Mouse (Mus musculus): Measurements from ENCODE around the gene Med18. TPM values are rescaled to one million over a fixed set of nuclear protein-coding genes. Genes with fewer than 3 reads are reported as not detected.

The Med18 gene
- polyA plus RNA-seq (2015; fragmentation: Nextera tagmentation; extraction: Ambion mirVana): 17.8 and 20.9 TPM in 2 replicates

- Histone ChIP-seq H3K4me2 (replicated peaks) (peak within 1 kb of the TSS; percentile 77), H3K27me3 (no peaks in the 10 kb centered on the region), H3K27ac (peak within 1 kb of the TSS; percentile 10; the same call in 1 of the 2 replicates), H3K4me3 (replicated peaks) (peak within 1 kb of the TSS; percentile 80), H3K36me3 (peaks cover 25% of the 10 kb centered on the region), H3K9me3 (no peaks in the 10 kb centered on the region), H3K4me1 (replicated peaks) (peaks cover 23% of the 10 kb centered on the region), H3K9ac (replicated peaks) (peak within 1 kb of the TSS; percentile 85)
- under 1% methylated on average over 44 of the region's 44 CpGs for WGBS
- ATAC-seq: peak; percentile 97
These were observed at the start of gene Med18 for GRCm38 (mm10) chr4:132463430-132464254. Gene Med18, minus strand, starts transcription at chr4:132463921.

GRCm38 (mm10) chr4:132512080-132512479, 48.4 kb upstream of the Med18 start:
- no peak for ATAC-seq

GRCm38 (mm10) chr4:132510352-132510798, 46.7 kb upstream of the Med18 start, which contains the start of gene Sesn2:
Gene Sesn2, minus strand, starts transcription at chr4:132510501.
- H3K27ac ChIP-seq: peak within 1 kb of the TSS; percentile 84
- peaks cover 23% of the 10 kb centered on the region for H3K27me3 ChIP-seq
- H3K4me1 ChIP-seq (replicated peaks): peaks cover 18% of the 10 kb centered on the region
- peak within 1 kb of the TSS; percentile 78 for H3K4me3 ChIP-seq (replicated peaks)
- H3K4me2 ChIP-seq (replicated peaks): peak within 1 kb of the TSS; percentile 95
- H3K9me3 ChIP-seq: no peaks in the 10 kb centered on the region
- ATAC-seq: peak; percentile 94
- H3K9ac ChIP-seq (replicated peaks): peak within 1 kb of the TSS; percentile 79
- under 1% methylated on average over 32 of the region's 32 CpGs for WGBS
- no peaks in the 10 kb centered on the region for H3K36me3 ChIP-seq

More at GRCm38 (mm10) chr4:132512080-132512479, 48.4 kb upstream of the Med18 start:
- no peak overlapping the region for H3K27ac ChIP-seq
- no peaks in the 10 kb centered on the region for H3K9me3 ChIP-seq
- peaks cover 23% of the 10 kb centered on the region for H3K27me3 ChIP-seq
- no peak overlapping the region for H3K4me3 ChIP-seq (replicated peaks)
- H3K36me3 ChIP-seq: no peaks in the 10 kb centered on the region
- H3K9ac ChIP-seq (replicated peaks): no peak overlapping the region
- H3K4me1 ChIP-seq (replicated peaks): peaks cover 23% of the 10 kb centered on the region
- no peak overlapping the region for H3K4me2 ChIP-seq (replicated peaks)
- 78% methylated on average over 3 of the region's 3 CpGs for WGBS

GRCm38 (mm10) chr4:132509621-132510296, 46.0 kb upstream of the Med18 start:
- Histone ChIP-seq H3K27me3 (peaks cover 23% of the 10 kb centered on the region), H3K36me3 (no peaks in the 10 kb centered on the region), H3K9ac (replicated peaks) (peak overlapping the region; percentile 79), H3K9me3 (no peaks in the 10 kb centered on the region), H3K4me3 (replicated peaks) (peak overlapping the region; percentile 78), H3K27ac (peak overlapping the region; percentile 84), H3K4me1 (replicated peaks) (peaks cover 15% of the 10 kb centered on the region), H3K4me2 (replicated peaks) (peak overlapping the region; percentile 95)
- WGBS: under 1% methylated on average over 52 of the region's 52 CpGs
- peak; percentile 79 for ATAC-seq

GRCm38 (mm10) chr4:132507210-132507609, 43.5 kb upstream of the Med18 start:
- H3K27ac ChIP-seq: no peak overlapping the region
- no peaks in the 10 kb centered on the region for H3K9me3 ChIP-seq
- H3K4me1 ChIP-seq (replicated peaks): peaks cover 9% of the 10 kb centered on the region
- no peak overlapping the region for H3K9ac ChIP-seq (replicated peaks)
- no peak for ATAC-seq
- WGBS: 38% methylated on average over 2 of the region's 2 CpGs
- no peak overlapping the region for H3K4me2 ChIP-seq (replicated peaks)
- H3K36me3 ChIP-seq: no peaks in the 10 kb centered on the region
- H3K4me3 ChIP-seq (replicated peaks): no peak overlapping the region
- H3K27me3 ChIP-seq: peaks cover 9% of the 10 kb centered on the region; the same call in 1 of the 2 replicates

GRCm38 (mm10) chr4:132506250-132506649, 42.5 kb upstream of the Med18 start:
- Histone ChIP-seq H3K36me3 (no peaks in the 10 kb centered on the region), H3K4me1 (replicated peaks) (peaks cover 9% of the 10 kb centered on the region), H3K27me3 (peaks cover 4% of the 10 kb centered on the region; the same call in 1 of the 2 replicates), H3K27ac (no peak overlapping the region), H3K9ac (replicated peaks) (no peak overlapping the region), H3K9me3 (no peaks in the 10 kb centered on the region), H3K4me2 (replicated peaks) (no peak overlapping the region), H3K4me3 (replicated peaks) (no peak overlapping the region)
- WGBS: 75% methylated on average over 6 of the region's 6 CpGs
- no peak for ATAC-seq

- no peak overlapping the region for H3K4me3 ChIP-seq (replicated peaks)
- 29% methylated on average over 10 of the region's 10 CpGs for WGBS
- H3K27ac ChIP-seq: no peak overlapping the region
- peaks cover 9% of the 10 kb centered on the region for H3K4me1 ChIP-seq (replicated peaks)
- H3K9ac ChIP-seq (replicated peaks): no peak overlapping the region
- H3K9me3 ChIP-seq: no peaks in the 10 kb centered on the region
- H3K36me3 ChIP-seq: no peaks in the 10 kb centered on the region
- no peak for ATAC-seq
- no peak overlapping the region for H3K4me2 ChIP-seq (replicated peaks)
- no peaks in the 10 kb centered on the region; the same call in 1 of the 2 replicates for H3K27me3 ChIP-seq
These were observed 42.1 kb upstream of the Med18 start for GRCm38 (mm10) chr4:132505800-132506199.

GRCm38 (mm10) chr4:132505034-132505738, 41.5 kb upstream of the Med18 start:
- Histone ChIP-seq H3K9me3 (no peaks in the 10 kb centered on the region), H3K27me3 (no peaks in the 10 kb centered on the region), H3K4me3 (replicated peaks) (no peak overlapping the region), H3K27ac (no peak overlapping the region), H3K9ac (replicated peaks) (no peak overlapping the region), H3K36me3 (no peaks in the 10 kb centered on the region), H3K4me1 (replicated peaks) (peaks cover 9% of the 10 kb centered on the region), H3K4me2 (replicated peaks) (no peak overlapping the region)
- WGBS: 62% methylated on average over 6 of the region's 6 CpGs
- no peak for ATAC-seq

GRCm38 (mm10) chr4:132503344-132503743, 39.6 kb upstream of the Med18 start:
- Histone ChIP-seq H3K4me3 (replicated peaks) (no peak overlapping the region), H3K27me3 (no peaks in the 10 kb centered on the region), H3K36me3 (peaks cover 11% of the 10 kb centered on the region), H3K9ac (replicated peaks) (no peak overlapping the region), H3K4me1 (replicated peaks) (no peaks in the 10 kb centered on the region; the same call in 1 of the 2 replicates), H3K27ac (no peak overlapping the region), H3K9me3 (no peaks in the 10 kb centered on the region), H3K4me2 (replicated peaks) (no peak overlapping the region)
- 87% methylated on average over 11 of the region's 11 CpGs for WGBS
- no peak for ATAC-seq

GRCm38 (mm10) chr4:132501639-132502038, 37.9 kb upstream of the Med18 start:
- Histone ChIP-seq H3K27me3 (no peaks in the 10 kb centered on the region), H3K4me3 (replicated peaks) (no peak overlapping the region), H3K4me2 (replicated peaks) (no peak overlapping the region), H3K9ac (replicated peaks) (no peak overlapping the region), H3K9me3 (no peaks in the 10 kb centered on the region), H3K36me3 (peaks cover 24% of the 10 kb centered on the region), H3K4me1 (replicated peaks) (no peaks in the 10 kb centered on the region), H3K27ac (no peak overlapping the region)
- 97% methylated on average over 6 of the region's 6 CpGs for WGBS
- no peak for ATAC-seq

- H3K36me3 ChIP-seq: peaks cover 37% of the 10 kb centered on the region
- no peaks in the 10 kb centered on the region for H3K27me3 ChIP-seq
- H3K4me1 ChIP-seq (replicated peaks): no peaks in the 10 kb centered on the region
- no peak overlapping the region for H3K27ac ChIP-seq
- WGBS: 95% methylated on average over 20 of the region's 20 CpGs
- no peak for ATAC-seq
- H3K9me3 ChIP-seq: no peaks in the 10 kb centered on the region
- H3K9ac ChIP-seq (replicated peaks): no peak overlapping the region
- no peak overlapping the region for H3K4me3 ChIP-seq (replicated peaks)
- no peak overlapping the region for H3K4me2 ChIP-seq (replicated peaks)
These were observed 30.7 kb upstream of the Med18 start for GRCm38 (mm10) chr4:132494271-132494918.
